Mouse (Mus musculus) hindbrain, postnatal 0 days (tissue): ENCODE data around the gene Tmem126b. TPM values are rescaled to one million over a fixed set of nuclear protein-coding genes. Genes with fewer than 3 reads are reported as not detected.

ENCODE experiments used
- ATAC-seq: fragments of 200-750 bp; cut with Nextera tagmentation; 2 replicates; pipeline ENCODE4 v1.8.0; 2017; ENCODE audit warnings: mild to moderate bottlenecking, moderate TSS enrichment, moderate library complexity
- DNase-seq: peaks from one replicate; pipeline ENCODE4 v3.0.0-alpha.2; 2015; ENCODE audit warnings: low spot score
- H3K27ac ChIP-seq: fragments of 300-500 bp; sonication (generic); 2 replicates; pipeline ENCODE4 v1.5.1; 2014; ENCODE audit warnings: mild to moderate bottlenecking
- H3K27me3 ChIP-seq: fragments of 300-500 bp; sonication (generic); 2 replicates; pipeline ENCODE4 v1.6.1; 2014; ENCODE audit warnings: low read length, mixed read lengths; ENCODE audit not compliant: insufficient read depth
- H3K36me3 ChIP-seq: fragments of 300-500 bp; sonication (generic); 2 replicates; pipeline ENCODE4 v1.6.1; 2014; ENCODE audit warnings: low read length, mixed read lengths; ENCODE audit not compliant: insufficient read depth
- H3K4me1 ChIP-seq: fragments of 300-500 bp; sonication (generic); 2 replicates; pipeline ENCODE4 v1.6.1; 2014; ENCODE audit warnings: antibody characterized with exemption, low read length, mixed read lengths; ENCODE audit not compliant: insufficient read depth
- H3K4me2 ChIP-seq: fragments of 300-500 bp; sonication (generic); 2 replicates; pipeline ENCODE4 v1.6.1; 2014; ENCODE audit warnings: low read depth, mild to moderate bottlenecking, low read length, moderate library complexity, mixed read lengths
- H3K4me3 ChIP-seq: fragments of 300-500 bp; sonication (generic); 2 replicates; pipeline ENCODE4 v1.5.1; 2014; ENCODE audit warnings: low read length
- H3K9ac ChIP-seq: fragments of 300-500 bp; sonication (generic); replicated peaks from 2 replicates; pipeline ENCODE4 v1.6.1; 2014; ENCODE audit warnings: mild to moderate bottlenecking, low read length, moderate library complexity, mixed read lengths
- H3K9me3 ChIP-seq: fragments of 300-500 bp; sonication (generic); 2 replicates; pipeline ENCODE4 v1.6.1; 2016; ENCODE audit warnings: low read length, mixed read lengths
- CTCF ChIP-seq: IDR thresholded peaks from 2 replicates; pipeline ENCODE4 v1.5.1; 2016; ENCODE audit warnings: antibody characterized with exemption, control low read depth, low read depth
- WGBS: fragments of 180-500 bp; shearing (Covaris S2); extraction: QIAGEN DNeasy Blood & Tissue Kit; methylation state at CpG from one replicate; pipeline ENCODE4 v1.1.7; 2014; 5-methylcytosine and 5-hydroxymethylcytosine counted together
- polyA plus RNA-seq: library from polyadenylated mRNA; unstranded; fragments of >200 nt; fragmentation: Nextera tagmentation; extraction: Ambion mirVana; gene quantifications from 2 replicates; pipeline ENCODE4 v1.2.1, GENCODE M21; 2015
- total RNA-seq: library from RNA; depleted of rRNA; stranded (reverse); fragments of >200 nt; gene quantifications from 2 replicates; pipeline ENCODE4 v1.2.3, GENCODE M21; 2014; rRNA removed

The Tmem126b gene
- total and polyA plus RNA-seq, 2 experiments from 2014 or later, result 15.1 to 24.5 TPM

GRCm38 (mm10) chr7:90426020-90427001, 49.5 kb downstream of the Tmem126b start, which contains the start of gene Ccdc89:
Gene Ccdc89, plus strand, starts transcription at chr7:90426577.
- ATAC-seq (peak; percentile 100), DNase-seq (peak; percentile 95)
- no peak for TF ChIP-seq CTCF
- no peaks in the 10 kb centered on the region for H3K27me3 ChIP-seq
- H3K4me1 ChIP-seq, result peaks cover 5% of the 10 kb centered on the region; the same call in 1 of the 2 replicates
- 17% methylated on average over 29 of the region's 29 CpGs for WGBS
- peak within 1 kb of the TSS; percentile 21; the same call in 1 of the 2 replicates for H3K27ac ChIP-seq
- no peaks in the 10 kb centered on the region for H3K36me3 ChIP-seq
- no peaks in the 10 kb centered on the region for H3K9me3 ChIP-seq
- peak within 1 kb of the TSS; percentile 36 for H3K9ac ChIP-seq
- peak within 1 kb of the TSS; percentile 74 for H3K4me2 ChIP-seq
- H3K4me3 ChIP-seq, result peak within 1 kb of the TSS; percentile 41

Other genes with a start within 250 kb of the Tmem126b start
- gene Ccdc83, start 210.2 kb downstream of the Tmem126b start, total RNA-seq, result not detected in 2 replicates
- not detected in 2 replicates for gene Ccdc83, start 210.2 kb downstream of the Tmem126b start, polyA plus RNA-seq
- gene Sytl2, start 173.7 kb downstream of the Tmem126b start, total RNA-seq, result 7.3 and 20.1 TPM in 2 replicates
- 11.4 TPM in 2 replicates for gene Sytl2, start 173.7 kb downstream of the Tmem126b start, polyA plus RNA-seq
- 0.36 and 0.89 TPM in 2 replicates for gene Ccdc89, start 49.4 kb downstream of the Tmem126b start, total RNA-seq
- 0.89 and 1.2 TPM in 2 replicates for gene Ccdc89, start 49.4 kb downstream of the Tmem126b start, polyA plus RNA-seq
- 73.6 and 97.2 TPM in 2 replicates for gene Crebzf, start 33.3 kb downstream of the Tmem126b start, total RNA-seq
- 23.5 and 25.6 TPM in 2 replicates for gene Crebzf, start 33.3 kb downstream of the Tmem126b start, polyA plus RNA-seq
- 50.7 and 55.9 TPM in 2 replicates for gene Tmem126a, start 18.8 kb downstream of the Tmem126b start, total RNA-seq
- gene Tmem126a, start 18.8 kb downstream of the Tmem126b start, polyA plus RNA-seq, result 139 and 145 TPM in 2 replicates
- gene Dlg2, start 671 bp upstream of the Tmem126b start, total RNA-seq, result 113 and 131 TPM in 2 replicates
- gene Dlg2, start 671 bp upstream of the Tmem126b start, polyA plus RNA-seq, result 18.5 and 20.4 TPM in 2 replicates